Mouse (Mus musculus) urinary bladder, postnatal 10 days (tissue): Measurements from ENCODE around the gene Gm8653.
"Not testable (repeated sequence)": the region's sequence is repeated elsewhere in the genome, so short reads cannot be mapped to it uniquely, and the experiment has no call there.

Experiments used
- DNase-seq: peaks from one replicate; pipeline ENCODE4 v3.0.0; 2022; ENCODE audit warnings: low spot score

Gene Gm8653

GRCm38 (mm10) chr7:22201164-22201563 is at the start of gene Gm8653:
TSS of gene Gm8653 (minus strand) at chr7:22201264.
- not testable (repeated sequence) for DNase-seq

GRCm38 (mm10) chr7:22229384-22229783 is 28.3 kb upstream of the Gm8653 start, which contains the start of gene Gm8453:
TSS of gene Gm8453 (minus strand) at chr7:22229484.
- DNase-seq: not testable (repeated sequence)

DNA sequence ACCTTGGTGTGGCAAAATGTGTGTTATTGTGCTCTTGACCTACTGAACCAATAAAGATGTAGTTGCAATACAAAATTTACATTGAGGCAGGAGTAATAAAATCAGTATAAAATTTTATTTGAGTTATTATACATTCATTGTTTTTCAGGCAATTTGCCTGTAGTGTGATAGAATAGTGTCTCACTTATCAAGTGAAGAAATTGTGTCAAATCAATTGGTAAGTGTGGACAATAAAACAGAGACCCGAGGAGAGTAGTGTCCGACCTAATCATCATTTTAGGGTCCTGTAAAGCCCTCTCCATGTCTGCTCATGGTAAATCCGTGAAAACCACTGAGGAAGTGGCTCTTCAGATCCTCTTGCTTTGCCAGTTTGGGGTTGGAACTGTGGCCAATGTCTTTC is 12.0 kb downstream of the Gm8653 start, which contains the start of gene Vmn1r143:
Gene Vmn1r143, plus strand, starts transcription at position 301 of the 400 bp plus-strand sequence.
- not testable (repeated sequence) for DNase-seq

DNA sequence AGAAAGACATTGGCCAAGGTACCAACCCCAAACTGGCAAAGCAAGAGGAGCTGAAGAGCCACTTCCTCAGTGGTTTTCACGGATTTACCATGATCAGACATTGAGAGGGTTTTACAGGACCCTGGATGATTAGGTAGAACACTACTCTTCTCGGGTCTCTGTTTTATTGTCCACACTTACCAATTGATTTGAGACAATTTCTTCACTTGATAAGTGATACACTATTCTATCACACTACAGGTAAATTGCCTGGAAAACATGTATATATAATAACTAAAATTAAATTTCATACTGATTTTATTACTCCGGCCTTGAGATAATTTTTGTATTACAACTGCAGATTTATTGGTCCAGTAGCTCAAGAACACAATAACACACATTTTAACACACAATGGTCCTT is 37.1 kb downstream of the Gm8653 start, which contains the start of gene Vmn1r142:
Gene Vmn1r142, minus strand, starts transcription at position 101 of the 400 bp plus-strand sequence.
- not testable (repeated sequence) for DNase-seq
